Mouse (Mus musculus) MN1 (cell line): ENCODE measurements around the gene Adgrb2.

Experiments used
- DNase-seq: peaks from one replicate; pipeline ENCODE4 v3.0.0-alpha.2; 2016; ENCODE audit warnings: low spot score

Adgrb2 gene

DNA sequence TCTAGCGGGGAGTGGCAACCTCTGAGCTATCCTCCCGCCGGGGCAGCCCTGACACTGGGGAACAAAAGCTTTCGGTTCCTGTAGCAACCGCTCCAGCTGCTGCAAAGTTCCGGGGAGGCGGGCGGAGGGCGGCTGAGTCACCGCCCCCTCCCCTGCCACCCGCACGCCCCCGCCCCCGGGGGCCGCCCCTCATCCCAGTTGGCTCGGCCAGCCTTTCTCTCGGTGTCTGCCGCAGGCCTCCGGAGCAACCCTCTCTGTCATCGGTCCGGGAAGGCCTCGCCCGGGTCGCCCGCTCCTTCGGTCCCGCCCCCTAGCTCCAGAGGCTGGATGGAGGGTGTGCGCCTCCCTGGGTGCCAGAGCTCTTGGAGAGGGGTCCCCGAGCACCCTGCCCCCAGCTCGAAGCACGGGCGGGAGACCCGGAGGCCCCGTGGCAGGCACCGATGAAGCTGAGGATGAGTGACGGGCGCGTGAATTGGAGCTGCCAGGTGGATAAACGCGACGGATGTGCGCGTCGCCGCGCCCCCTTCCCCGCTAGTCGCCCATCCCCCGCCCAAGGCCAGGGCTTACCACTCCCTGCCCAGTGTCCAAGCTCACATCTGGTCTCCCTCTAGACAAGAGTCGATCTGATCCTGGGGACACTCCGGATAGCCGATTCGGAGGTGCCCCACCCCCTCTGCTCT lies 3.3 kb downstream of the Adgrb2 start:
- DNase-seq = peak; percentile 78

- no peak for DNase-seq
Measured at GRCm38 (mm10) chr4:129989925-129990324, 5.3 kb downstream of the Adgrb2 start.

GRCm38 (mm10) chr4:129992720-129993119 lies 8.1 kb downstream of the Adgrb2 start:
- DNase-seq = no peak

GRCm38 (mm10) chr4:129993213-129993612 lies 8.5 kb downstream of the Adgrb2 start:
- DNase-seq = peak; percentile 26

- peak; percentile 82 for DNase-seq
Measured at GRCm38 (mm10) chr4:129993944-129994695, 9.4 kb downstream of the Adgrb2 start.

- DNase-seq = no peak
Measured at GRCm38 (mm10) chr4:129994728-129995127, 10.1 kb downstream of the Adgrb2 start.

DNA sequence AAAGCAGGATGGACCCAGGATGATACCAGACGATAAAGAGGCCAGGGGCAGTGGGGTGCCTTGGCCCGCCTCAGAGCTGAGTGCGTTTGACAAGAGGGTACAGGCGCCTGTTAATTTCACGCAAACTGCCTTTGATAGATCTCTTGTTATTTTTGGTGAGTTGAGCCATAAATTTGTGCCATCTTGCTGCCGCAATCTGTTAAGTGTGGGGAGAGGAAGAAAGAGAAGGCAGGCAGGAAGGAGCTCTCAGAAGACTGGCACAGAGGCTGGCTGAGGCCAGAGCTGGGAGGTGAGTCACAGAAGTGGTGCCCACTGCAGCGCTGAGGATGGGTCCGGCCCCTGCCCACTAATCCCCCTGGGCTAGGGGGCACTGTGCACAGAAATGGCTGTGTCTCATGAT lies 10.6 kb downstream of the Adgrb2 start:
- no peak for DNase-seq

GRCm38 (mm10) chr4:129996015-129996414 lies 11.3 kb downstream of the Adgrb2 start:
- no peak for DNase-seq

DNA sequence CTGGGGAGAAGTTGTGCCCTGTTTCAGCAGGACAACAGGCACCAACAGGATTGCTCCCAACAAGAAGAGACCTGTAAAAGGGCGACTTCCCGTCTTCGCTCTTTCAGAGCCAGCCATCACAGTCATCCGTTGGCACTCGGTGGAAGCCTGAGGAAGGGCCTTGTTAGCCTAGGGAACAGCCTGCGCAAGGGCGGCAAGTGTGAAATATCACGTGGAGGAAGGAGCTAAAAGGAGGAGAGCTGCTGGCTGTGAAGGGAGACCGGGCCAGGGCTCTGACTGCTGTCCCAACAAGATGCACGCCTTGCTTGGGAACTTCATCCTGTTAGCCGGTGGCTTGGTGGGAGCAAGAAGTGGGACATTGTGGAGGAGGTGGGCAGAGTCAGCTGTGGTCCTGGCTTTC lies 13.5 kb downstream of the Adgrb2 start:
- DNase-seq = no peak

GRCm38 (mm10) chr4:130001710-130002109 lies 17.0 kb downstream of the Adgrb2 start:
- no peak for DNase-seq

DNA sequence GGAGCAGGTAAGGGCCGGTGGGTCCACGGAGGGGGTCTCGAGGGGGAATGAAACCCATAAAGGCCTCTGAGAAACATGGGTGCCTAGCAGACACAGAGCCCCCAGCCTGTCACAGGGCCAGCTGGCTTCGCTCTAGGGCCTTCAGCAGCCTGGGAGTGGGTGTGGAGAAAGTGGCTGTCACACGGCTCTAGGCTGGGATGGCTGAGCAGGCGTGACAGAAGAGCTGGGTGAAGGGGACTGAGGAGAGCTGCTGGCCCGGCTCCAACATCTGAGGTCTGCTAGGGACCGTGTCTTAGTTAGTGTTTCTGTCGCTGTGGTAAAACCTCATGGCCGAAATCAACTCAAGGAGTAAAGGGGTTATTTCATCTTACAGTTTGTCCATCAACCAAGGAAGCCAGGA lies 17.5 kb downstream of the Adgrb2 start:
- DNase-seq = peak; percentile 39

DNA sequence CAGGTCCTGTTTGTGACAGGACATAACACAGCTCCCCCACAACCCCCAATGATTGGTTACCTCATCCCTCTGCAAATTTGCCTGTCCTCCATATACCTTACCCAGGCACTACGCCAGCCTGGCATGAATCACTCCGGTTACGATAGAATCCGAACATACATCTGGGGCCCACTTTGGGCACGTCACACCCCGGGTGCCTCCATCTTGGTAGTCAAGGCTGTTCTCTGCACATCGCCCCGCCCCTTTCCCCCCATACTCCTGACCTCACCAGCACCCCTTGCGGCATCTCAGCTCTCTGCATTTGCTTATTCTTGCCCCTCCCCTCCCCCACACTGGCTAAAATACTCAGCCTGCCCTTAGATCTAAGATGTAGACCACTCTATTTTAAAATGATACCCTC lies 20.9 kb downstream of the Adgrb2 start:
- no peak for DNase-seq

DNA sequence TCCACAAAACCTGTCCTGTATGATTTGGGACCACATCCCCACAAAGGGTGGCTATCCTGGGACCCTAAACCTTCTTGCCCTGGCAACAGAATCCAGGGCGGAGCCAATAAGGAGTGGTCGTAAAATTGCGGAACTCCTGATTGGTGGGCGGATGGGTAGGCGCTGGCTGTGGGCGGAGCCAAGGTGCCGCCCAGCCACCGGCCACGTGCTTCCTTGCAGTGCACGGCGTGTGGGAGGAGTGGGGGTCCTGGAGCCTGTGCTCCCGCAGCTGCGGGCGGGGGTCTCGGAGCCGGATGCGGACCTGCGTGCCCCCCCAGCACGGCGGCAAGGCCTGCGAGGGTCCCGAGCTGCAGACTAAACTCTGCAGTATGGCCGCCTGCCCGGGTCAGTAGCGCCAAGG lies 21.9 kb downstream of the Adgrb2 start:
- no peak for DNase-seq

GRCm38 (mm10) chr4:130009043-130009442 lies 24.4 kb downstream of the Adgrb2 start:
- DNase-seq = no peak

DNA sequence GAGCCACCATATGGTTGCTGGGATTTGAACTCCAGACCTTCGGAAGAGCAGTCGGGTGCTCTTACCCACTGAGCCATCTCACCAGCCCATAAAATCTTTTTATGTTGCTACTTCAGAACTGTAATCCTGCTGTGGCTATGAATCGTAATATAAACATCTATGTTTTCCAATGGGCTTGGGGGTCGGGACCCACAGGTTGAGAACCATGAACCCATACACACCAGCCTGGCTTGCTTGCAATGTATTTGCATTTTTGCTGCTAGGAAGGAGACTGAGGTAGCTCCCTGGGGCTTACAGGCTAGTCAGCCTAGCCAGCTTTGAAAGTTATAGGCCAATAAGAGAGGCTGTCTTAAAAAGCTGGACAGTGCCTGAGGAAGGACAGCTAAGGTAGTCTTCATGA lies 26.1 kb downstream of the Adgrb2 start:
- DNase-seq = no peak

DNA sequence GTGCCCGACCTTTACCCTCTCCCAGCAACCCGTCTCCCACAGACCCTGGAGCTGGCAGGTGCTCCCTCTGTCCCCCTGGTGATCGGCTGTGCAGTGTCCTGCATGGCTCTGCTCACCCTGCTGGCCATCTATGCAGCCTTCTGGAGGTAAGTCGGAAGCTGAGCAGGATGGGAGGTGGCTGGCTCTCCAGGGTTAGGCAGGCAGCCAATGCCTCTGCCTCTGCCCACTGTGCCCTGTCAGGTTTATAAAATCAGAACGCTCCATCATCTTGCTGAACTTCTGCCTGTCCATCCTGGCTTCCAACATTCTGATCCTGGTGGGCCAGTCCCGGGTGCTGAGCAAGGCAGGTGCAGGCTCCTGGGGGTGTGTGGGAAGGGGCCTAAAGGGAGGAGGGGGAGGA lies 27.6 kb downstream of the Adgrb2 start:
- DNase-seq = no peak

DNA sequence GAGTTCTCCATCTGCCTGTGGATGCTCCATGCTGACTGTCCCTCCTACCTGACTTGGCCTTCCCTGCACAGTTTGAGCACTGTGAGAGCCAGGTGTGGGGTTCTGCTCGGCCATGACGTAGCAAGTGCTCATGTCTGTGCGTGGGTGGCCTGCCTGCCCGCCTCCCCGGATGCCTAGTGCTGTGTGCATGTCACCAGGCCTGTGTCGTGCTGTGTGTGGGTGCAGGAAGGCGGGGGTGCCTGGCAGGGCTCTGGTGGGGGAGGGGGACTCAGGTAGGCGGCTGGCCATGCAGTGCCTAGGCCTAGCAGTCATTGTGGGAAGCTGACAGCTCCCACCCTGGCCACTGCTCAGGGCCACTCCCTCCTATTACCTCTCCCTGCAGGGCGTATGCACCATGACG lies 28.4 kb downstream of the Adgrb2 start:
- no peak for DNase-seq

- no peak for DNase-seq
Measured at GRCm38 (mm10) chr4:130016010-130016409, 31.3 kb downstream of the Adgrb2 start.

DNA sequence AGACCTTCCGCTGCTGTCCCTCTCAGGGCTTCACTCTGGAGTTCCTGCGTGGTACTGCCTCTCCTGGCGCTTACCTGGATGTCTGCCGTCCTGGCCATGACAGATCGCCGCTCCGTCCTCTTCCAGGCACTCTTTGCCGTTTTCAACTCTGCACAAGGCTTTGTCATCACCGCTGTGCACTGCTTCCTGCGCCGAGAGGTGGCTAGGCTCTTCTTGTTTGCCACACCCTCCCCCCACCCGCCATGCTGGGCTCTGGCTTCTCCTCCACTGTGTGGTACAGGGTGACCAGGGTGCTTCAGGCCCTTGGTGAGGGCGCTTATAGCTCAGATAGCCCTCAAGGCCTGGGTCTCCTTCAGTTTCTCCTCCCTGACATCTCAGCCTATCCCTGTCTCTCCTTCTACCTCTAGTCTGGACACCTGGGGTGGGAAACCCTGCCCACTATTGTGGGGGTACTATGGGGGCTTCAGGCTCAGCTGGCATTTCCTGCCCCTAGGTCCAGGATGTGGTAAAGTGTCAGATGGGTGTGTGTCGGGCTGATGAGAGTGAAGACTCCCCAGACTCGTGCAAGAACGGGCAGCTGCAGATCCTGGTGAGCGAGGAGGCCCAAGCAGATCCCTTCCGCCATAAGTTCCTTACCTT lies 32.5 kb downstream of the Adgrb2 start:
- DNase-seq = no peak

DNA sequence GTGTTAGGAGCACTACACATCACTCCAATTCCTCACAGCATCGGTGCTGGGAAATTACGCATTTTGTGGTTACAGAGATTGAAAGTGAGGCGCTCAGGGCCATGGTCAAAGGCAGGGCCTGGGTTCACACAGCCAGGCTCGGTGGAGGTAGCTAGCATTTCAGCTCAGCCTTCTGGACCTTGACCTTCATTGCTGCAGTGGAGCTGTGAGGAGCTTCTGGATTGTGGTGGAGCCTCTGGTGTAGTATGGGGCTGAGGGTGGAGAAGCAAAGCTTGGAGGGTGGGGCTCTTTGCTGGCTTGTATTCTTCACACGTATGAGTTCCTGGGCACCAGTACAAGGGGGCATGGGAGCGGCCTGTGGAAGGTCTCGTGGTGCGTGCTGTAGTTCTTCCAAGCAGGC lies 38.3 kb downstream of the Adgrb2 start:
- no peak for DNase-seq

DNA sequence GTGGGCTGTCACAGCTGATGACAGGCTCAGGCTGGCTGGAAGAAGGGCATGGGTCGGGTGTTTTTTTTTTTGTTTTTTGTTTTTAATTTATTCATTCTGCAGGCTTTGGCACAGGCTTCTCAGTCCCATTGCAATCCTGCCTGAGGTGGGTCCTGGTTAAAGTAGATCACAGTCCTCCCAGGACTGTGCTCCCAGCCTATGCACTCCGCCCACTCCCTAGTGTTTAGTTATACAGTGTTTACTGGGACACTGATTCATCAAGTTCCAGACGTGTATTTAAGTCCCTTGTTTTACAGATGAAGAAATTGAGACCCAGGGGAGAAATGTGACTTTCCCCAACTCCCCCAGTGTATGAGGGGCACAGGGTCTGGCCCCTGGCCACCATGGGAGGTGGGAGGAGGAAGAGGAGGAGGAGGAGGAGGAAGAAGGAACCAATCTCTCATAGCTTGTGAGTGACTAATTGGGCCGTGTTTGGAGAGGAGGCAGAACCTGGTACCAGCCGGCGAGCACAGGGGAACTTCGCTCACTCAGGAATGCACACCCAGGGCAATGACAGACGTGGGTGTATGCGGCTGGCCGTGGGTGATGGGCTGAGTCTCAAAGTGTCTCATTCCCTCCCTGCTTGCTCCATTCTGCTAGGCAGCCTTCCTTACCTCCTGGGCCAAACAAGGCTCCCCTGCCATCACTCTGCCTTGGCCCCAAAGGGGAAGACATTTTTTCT lies 39.0 kb downstream of the Adgrb2 start:
- DNase-seq = no peak

- no peak for DNase-seq
Measured at GRCm38 (mm10) chr4:130025544-130025943, 40.9 kb downstream of the Adgrb2 start.

DNA sequence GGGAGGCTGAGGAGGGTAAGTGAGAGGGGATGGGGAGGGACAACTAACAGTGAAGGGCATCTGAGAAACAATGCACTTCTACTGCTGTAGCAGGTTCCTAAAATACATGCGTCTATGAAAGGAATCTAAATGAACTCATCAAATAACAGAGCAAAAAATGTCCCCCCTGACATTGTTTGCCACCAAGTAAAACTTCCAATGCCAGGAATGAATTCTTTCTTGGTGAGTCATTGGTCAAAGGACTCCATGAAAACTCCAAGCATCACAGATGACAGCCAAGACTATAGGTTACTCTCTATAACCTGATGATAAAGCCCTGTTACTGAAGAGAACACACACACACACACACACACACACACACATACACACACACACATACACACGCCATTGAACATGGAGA lies 46.5 kb downstream of the Adgrb2 start:
- DNase-seq = no peak
